Mouse (Mus musculus) myocyte (in vitro differentiated cells): ENCODE measurements around the gene Spaca7.

Source experiments
- MAX ChIP-seq: IDR thresholded peaks from one replicate; pipeline ENCODE4 v1.6.1; 2011; ENCODE audit warnings: low read depth, mild to moderate bottlenecking, control low read depth
- MYOG ChIP-seq, 3 experiments: IDR thresholded peaks; one replicate each; pipeline ENCODE4 v1.6.1; 2011; ENCODE audit warnings: control low read depth in 2 of 3, low read depth in 2 of 3, mild to moderate bottlenecking in 2 of 3; ENCODE audit not compliant: insufficient read length in 2 of 3, control insufficient read depth in 1 of 3, insufficient read depth in 1 of 3
- POLR2A ChIP-seq: IDR thresholded peaks from one replicate; pipeline ENCODE4 v1.6.1; 2011; ENCODE audit warnings: low read depth, mild to moderate bottlenecking, control low read depth, moderate library complexity; ENCODE audit not compliant: insufficient read length
- POLR2AphosphoS2 ChIP-seq: IDR thresholded peaks from one replicate; pipeline ENCODE4 v1.6.1; 2011; ENCODE audit warnings: low read depth, control low read depth; ENCODE audit not compliant: insufficient read length
- SRF ChIP-seq: IDR thresholded peaks from one replicate; pipeline ENCODE4 v1.6.1; 2011; ENCODE audit warnings: low read depth; ENCODE audit not compliant: control insufficient read depth, insufficient read length
- TCF12 ChIP-seq: IDR thresholded peaks from one replicate; pipeline ENCODE4 v1.6.1; 2011; ENCODE audit warnings: mild to moderate bottlenecking, control low read depth; ENCODE audit not compliant: poor library complexity, insufficient read depth, severe bottlenecking
- USF1 ChIP-seq: IDR thresholded peaks from one replicate; pipeline ENCODE4 v1.6.1; 2011; ENCODE audit warnings: low read depth, mild to moderate bottlenecking, control low read depth, moderate library complexity

GRCm38 (mm10) chr8:12638446-12638845, 65.6 kb downstream of the Spaca7 start:
- TF ChIP-seq TCF12 (no peak), POLR2A (no peak), POLR2AphosphoS2 (no peak), MYOG (IDR thresholded peaks at IDR 0.05; ENCODE audit: control insufficient read depth in 1 of 3, insufficient read depth in 1 of 3, insufficient read length in 2 of 3, low read depth in 2 of 3) (no peak), USF1 (no peak), SRF (no peak), MAX (no peak)
